Mouse (Mus musculus) common myeloid progenitor, adult 5-6 weeks (primary cell): ENCODE measurements at regions not wholly inside any gene's neighbourhood (a gene's known extent, or its start where the extent isn't known, plus 50 kb on each side); places are given as distances from the start of the nearest gene placed in this dataset.

Experiments used
- ATAC-seq: replicated peaks from 2 replicates; pipeline ENCODE4 v1.8.0; 2016; ENCODE audit warnings: low read depth, mild to moderate bottlenecking, moderate TSS enrichment, inconsistent platforms; ENCODE audit not compliant: poor library complexity, severe bottlenecking

GRCm38 (mm10) chr4:48842777-48843214 is 179.5 kb downstream of the Cavin4 start:
- no peak for ATAC-seq

DNA sequence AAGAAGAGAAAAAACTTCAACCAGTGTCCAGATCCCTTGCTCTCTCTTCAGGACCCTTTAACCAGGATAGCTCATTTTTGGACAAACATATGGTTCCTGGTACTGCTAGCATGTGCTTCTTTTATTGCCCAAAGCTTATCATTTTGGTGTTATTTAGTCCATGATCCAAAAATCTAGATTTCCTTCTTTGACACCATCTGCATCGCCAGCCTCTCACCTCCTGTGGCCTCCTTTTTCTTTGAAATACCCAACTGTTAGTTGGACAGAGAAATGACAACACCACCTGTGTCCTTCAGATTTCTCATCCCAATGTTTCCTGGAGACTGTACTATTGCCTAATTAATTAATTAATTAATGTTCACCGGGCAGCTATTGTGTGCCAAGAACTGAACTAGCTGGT is 188.0 kb upstream of the Plppr1 start:
- ATAC-seq = no peak

DNA sequence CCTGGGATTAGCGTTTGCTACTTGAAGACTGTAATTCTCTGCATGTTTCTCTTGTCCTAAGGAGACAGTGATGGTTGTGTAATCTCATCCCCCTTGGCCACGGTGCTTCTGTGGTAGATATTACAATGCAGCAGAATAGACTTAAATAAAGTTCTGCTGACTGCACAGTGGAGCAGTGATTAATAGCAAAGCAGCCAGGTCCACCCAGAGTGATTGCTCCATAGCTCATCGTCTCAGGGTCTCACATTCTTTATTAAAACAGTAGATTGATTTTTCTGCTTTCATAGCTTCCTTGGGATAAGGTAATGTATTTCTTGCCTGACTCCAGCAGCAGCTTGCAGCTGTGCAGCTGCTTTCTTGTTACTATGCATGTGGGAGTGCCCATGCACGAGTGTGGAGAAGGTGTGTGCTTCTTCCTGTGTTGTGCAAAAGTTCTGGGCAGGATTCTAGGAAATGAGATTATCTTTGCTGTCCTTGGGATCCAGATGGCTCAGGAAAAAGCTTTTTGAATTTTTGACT is 169.9 kb upstream of the Plppr1 start:
- no peak for ATAC-seq

- ATAC-seq = peak; percentile 96
Observed at GRCm38 (mm10) chr4:48904551-48904950, 154.5 kb upstream of the Plppr1 start.

DNA sequence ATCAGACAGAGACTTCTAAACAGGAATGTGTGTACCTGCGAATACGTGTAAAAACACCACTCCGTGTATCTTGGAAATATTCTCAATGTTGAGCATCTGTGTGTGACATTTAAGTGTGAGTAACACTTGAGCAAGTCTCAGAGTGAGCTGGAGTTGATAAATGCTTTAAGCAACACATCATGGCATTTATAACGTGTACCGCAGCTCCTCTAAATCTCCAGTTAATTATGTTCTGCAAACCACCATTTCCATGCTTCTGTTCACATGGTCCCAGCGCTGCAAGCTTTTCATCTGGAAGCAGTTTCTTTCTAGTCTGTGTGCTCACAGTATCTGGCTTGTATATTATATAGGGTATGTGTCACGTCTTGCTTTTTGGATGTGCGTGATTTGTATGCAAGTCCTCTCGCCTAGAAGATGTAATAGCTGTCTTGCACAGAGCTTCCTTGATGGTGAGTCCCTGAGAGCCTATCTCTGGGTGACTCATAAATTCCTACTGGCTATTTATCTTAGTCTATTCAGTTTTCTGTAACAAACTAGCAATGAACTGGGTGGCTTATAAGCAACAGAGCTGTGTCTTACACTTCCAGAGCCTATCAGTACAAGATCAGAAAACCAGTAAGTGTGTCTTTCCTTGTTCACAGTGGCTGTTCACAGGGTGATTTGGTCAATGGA is 153.7 kb upstream of the Plppr1 start:
- no peak for ATAC-seq

DNA sequence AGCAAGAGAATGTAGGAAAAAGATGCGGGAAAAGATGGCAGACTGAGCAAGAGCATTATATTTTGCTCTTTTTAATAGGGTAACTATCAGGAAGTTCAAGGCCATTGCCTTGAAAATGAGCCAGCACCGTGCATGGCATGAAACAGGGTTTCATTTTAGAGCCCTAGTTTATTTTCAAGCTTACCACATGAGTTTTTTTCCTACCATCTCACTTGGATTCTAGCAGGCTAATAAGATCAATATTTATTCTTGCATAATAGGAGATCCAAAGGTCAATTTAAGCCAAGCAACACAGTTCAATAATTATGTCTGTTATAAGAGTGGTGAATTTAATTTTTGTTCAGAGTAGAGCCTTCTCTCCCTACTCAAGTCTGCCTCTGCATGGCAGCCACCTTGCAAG is 149.9 kb upstream of the Plppr1 start:
- no peak for ATAC-seq

DNA sequence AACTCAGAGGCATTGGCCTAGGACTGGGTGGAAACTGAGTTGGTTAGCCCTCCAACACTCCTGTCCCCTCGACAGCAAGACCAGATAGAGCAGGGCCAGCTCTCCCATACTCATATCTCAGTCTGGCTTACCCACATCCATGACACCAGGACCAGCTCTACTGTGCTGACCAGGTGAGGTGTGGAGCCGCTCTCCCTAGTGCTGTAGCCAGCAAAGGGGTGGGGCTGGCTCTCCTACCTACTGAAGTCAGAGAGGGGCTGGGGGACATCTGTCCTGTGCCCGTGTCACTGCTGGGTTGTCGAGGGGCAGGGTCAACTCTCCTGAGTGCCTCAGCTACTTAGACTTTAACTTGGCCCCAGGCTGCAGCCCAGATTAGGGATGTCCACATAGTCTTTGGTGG is 145.8 kb upstream of the Plppr1 start:
- no peak for ATAC-seq

DNA sequence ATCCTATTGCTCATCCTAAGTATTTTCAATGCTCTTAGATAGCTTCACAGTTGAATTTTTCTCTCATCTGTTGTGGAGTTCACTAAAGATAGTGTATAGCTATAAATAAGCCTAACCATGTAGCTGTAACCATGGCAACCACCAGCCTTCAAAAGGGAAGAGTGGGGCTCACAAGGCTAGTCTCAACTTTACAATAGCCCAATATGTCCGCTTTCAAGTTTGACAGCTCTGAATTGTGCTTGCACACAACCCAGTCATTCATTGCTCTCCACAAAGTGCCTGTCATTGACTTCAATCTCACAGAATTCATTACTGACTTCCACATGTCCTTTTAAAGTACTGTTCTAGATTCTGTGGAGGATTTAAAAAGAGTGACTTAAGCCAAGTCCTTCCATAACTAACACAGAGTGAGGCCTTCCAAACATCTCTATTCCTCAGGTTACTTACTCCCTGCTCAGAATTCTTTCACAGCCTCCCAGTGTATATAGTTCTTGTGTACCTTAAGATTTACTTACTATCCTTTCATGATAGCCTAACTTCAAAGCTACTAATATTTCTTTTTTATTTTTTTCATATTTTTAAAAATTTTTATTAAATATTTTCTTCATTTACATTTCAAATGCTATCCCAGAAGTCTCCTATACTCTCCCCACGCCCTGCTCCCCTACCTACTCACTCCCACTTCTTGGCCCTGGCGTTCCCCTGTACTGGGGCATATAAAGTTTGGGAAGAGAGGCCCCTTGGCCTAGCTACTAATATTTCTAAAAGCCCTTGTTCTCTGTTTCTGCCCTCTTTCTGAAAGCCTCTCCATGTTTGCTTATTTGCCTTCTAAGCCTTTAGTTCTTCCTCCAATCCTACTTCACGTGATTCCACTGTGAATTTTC is 134.3 kb upstream of the Plppr1 start:
- ATAC-seq = no peak

- ATAC-seq = no peak
Observed at GRCm38 (mm10) chr4:48938420-48938819, 120.7 kb upstream of the Plppr1 start.

GRCm38 (mm10) chr4:48938892-48939291 is 120.2 kb upstream of the Plppr1 start:
- no peak for ATAC-seq

DNA sequence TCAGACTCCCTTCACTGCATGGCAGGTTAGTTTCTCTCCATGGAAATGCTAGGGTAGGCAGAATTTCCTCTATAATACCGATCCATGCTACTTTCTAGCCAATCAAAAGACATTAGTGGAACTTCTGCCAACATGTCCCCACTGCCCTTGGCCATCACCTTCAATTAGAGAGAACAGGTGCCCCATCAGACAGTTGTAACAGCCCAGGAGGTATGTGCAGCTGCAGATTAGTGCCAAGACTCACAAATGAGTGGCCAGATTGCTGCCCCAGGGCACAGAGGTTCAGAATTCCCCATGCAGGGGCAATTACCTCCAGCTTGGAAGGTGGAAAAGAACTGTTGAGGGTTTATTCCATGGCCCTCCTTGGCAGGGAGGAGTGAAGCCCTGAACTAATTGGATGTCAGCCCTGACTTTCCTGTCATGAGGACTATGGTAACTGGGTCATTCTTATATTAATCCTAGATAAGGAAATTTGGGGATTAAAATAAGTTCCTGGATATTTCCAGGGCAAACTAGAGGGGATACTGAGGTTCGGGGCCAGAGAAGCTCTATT is 113.7 kb upstream of the Plppr1 start:
- no peak for ATAC-seq

- ATAC-seq = no peak
Observed at GRCm38 (mm10) chr4:48952965-48953364, 106.1 kb upstream of the Plppr1 start.

GRCm38 (mm10) chr4:48975810-48976209 is 83.3 kb upstream of the Plppr1 start:
- ATAC-seq = no peak

DNA sequence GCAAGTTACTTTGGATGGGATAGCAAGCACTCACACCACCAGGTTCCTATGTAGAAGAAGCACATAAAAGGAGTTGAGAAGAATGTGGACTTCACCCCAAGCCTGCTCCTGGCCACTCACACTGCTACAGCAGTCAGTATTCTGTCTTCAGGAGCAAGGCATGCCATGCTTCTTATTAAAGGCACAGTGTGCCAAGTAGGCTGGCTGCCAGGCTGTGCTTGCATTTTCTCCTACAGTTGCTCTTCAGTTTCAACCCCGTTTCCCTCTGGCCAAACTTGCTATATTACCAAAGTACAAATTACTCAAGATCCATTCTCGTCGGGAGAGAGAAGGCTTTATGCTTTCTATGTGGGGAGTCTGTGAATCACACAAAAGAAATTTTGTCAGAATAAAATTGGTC is 67.1 kb upstream of the Plppr1 start:
- ATAC-seq = no peak
